Comparison of ENCODE assay signal across 13 mouse cellular contexts in the genomic region with DNA sequence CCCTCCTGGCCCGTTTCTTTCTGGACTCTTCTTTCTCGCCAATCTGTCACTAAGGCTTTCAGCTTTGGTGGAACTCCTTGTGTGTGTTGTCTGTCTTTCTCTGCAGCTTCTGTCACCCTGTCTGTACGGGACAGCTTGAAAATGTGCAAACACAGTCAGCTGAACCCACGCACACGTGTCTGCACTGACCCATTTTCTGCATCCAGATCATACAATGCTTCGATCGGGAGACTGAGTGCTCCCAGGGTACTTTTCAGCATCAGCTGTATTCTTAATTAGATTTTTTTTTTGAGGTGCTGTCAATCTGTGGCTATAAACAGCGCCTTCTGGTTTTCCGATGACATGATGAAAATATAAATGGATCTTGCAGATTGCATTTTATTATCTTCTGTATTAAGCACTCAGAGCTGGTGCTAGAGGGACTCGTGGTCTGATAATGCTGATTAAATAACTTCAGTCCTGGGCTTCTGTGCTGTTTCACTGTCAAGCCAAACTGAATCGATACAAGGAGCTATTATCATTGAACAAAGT.
A peak's percentile ranks its signal among the peaks of the same experiment; 100 is the strongest.
DNase-seq lines count a peak whose midpoint lies in the region; ATAC-seq lines count a peak whose summit lies in the region.
"Had no signal": no experiment of that assay in that cellular context is flagged by ENCODE, and none has a peak within 500 bp of the region (broad histone marks: within the 10 kb centered on the region; RNA-seq: fewer than 3 reads in every experiment).

No protein-coding gene starts in this region.

- DNase-seq in left cerebral cortex, adult 18-20 months (ENCODE audit: low spot score in 2 of 2) = peak; percentile 30 to 40
- DNase-seq in left cerebral cortex, postnatal 4 days = no peak
- no peak for DNase-seq in hindbrain, embryonic 14.5 days (ENCODE audit: low spot score)
- peak; percentile 50 to 66 for DNase-seq in layer of hippocampus, postnatal 14 days (ENCODE audit: low spot score in 2 of 2)
- peak; percentile 30 to 71 for DNase-seq in right cerebral cortex, postnatal 10 days (ENCODE audit: low spot score in 2 of 2)
- DNase-seq in B cell, adult 2 months = no peak
- DNase-seq: cerebellum, postnatal 25 days; gastrocnemius, postnatal 10 days; kidney, adult 11 months; thymus, postnatal 14 days had no signal

- H3K9me3 ChIP-seq in hindbrain, embryonic 14.5 days (ENCODE audit: control insufficient read depth, low read length) = no peaks in the 10 kb centered on the region
- no peaks in the 10 kb centered on the region for H3K9me3 ChIP-seq in kidney, embryonic 16.5 days (ENCODE audit: low read length)
- H3K9me3 ChIP-seq: embryonic facial prominence, embryonic 15.5 days; liver, embryonic 12.5 days had no signal

- 34% methylated on average over 11 of the region's 11 CpGs for WGBS in hindbrain, embryonic 14.5 days
- 83% methylated on average over 11 of the region's 11 CpGs for WGBS in kidney, embryonic 16.5 days

- peak overlapping the region; percentile 76 for H3K27ac ChIP-seq in hindbrain, embryonic 14.5 days
- H3K27ac ChIP-seq in kidney, embryonic 16.5 days (ENCODE audit: low read length) = no peak overlapping the region
- H3K27ac ChIP-seq: embryonic facial prominence, embryonic 15.5 days; liver, embryonic 12.5 days had no signal

- peaks cover 17% of the 10 kb centered on the region for H3K4me1 ChIP-seq in hindbrain, embryonic 14.5 days (replicated peaks; ENCODE audit: control insufficient read depth, insufficient read depth, low read length)
- H3K4me1 ChIP-seq in kidney, embryonic 16.5 days (ENCODE audit: insufficient read depth, low read length) = peaks cover 24% of the 10 kb centered on the region
- H3K4me1 ChIP-seq: embryonic facial prominence, embryonic 15.5 days; liver, embryonic 12.5 days had no signal

- ATAC-seq in hindbrain, embryonic 14.5 days (ENCODE audit: low FRiP score) = peak; percentile 31; the same call in 1 of the 2 replicates
- ATAC-seq in kidney, embryonic 16.5 days (ENCODE audit: low FRiP score, low TSS enrichment) = no peak
- ATAC-seq: liver, embryonic 12.5 days had no signal

- 0 out of 2 replicates have a peak overlapping the region, but pooled peaks have one; percentile 17 for H3K9ac ChIP-seq in hindbrain, embryonic 14.5 days
- H3K9ac ChIP-seq in kidney, embryonic 16.5 days (replicated peaks; ENCODE audit: low read length) = no peak overlapping the region
- H3K9ac ChIP-seq: embryonic facial prominence, embryonic 15.5 days; liver, embryonic 12.5 days had no signal

- intact Hi-C loops in left cerebral cortex, postnatal 4 days (cut with DNase I) = no loop called here

- no peaks in the 10 kb centered on the region for H3K27me3 ChIP-seq in hindbrain, embryonic 14.5 days (ENCODE audit: control insufficient read depth, insufficient read depth, low read length)
- no peaks in the 10 kb centered on the region for H3K27me3 ChIP-seq in kidney, embryonic 16.5 days (ENCODE audit: insufficient read depth, low read length)
- H3K27me3 ChIP-seq: embryonic facial prominence, embryonic 15.5 days; liver, embryonic 12.5 days had no signal

- H3K4me3 ChIP-seq in hindbrain, embryonic 14.5 days (replicated peaks; ENCODE audit: low read length) = no peak overlapping the region
- no peak overlapping the region for H3K4me3 ChIP-seq in kidney, embryonic 16.5 days (ENCODE audit: low read length)
- H3K4me3 ChIP-seq: embryonic facial prominence, embryonic 15.5 days; liver, embryonic 12.5 days had no signal

- H3K4me2 ChIP-seq in hindbrain, embryonic 14.5 days (replicated peaks) = no peak overlapping the region
- H3K4me2 ChIP-seq in kidney, embryonic 16.5 days (replicated peaks; ENCODE audit: low read depth, low read length) = no peak overlapping the region
- H3K4me2 ChIP-seq: embryonic facial prominence, embryonic 15.5 days; liver, embryonic 12.5 days had no signal

- H3K36me3 ChIP-seq in hindbrain, embryonic 14.5 days (replicated peaks; ENCODE audit: control insufficient read depth, insufficient read depth) = no peaks in the 10 kb centered on the region
- H3K36me3 ChIP-seq in kidney, embryonic 16.5 days (ENCODE audit: insufficient read depth, low read length) = no peaks in the 10 kb centered on the region
- H3K36me3 ChIP-seq: embryonic facial prominence, embryonic 15.5 days; liver, embryonic 12.5 days had no signal

Comparison
In these comparisons a context has a peak if more than half of its experiments do, and no peak if none do; other contexts are left out.
1. DNase-seq: peak in left cerebral cortex, adult 18-20 months (2 of 2), layer of hippocampus, postnatal 14 days (2 of 2) and right cerebral cortex, postnatal 10 days (2 of 2); none in left cerebral cortex, postnatal 4 days (single experiment), hindbrain, embryonic 14.5 days (single experiment) and B cell, adult 2 months (0 of 2).